Mouse (Mus musculus) kidney, embryonic 14.5 days (tissue): ENCODE measurements around the gene Toe1. TPM values are rescaled to one million over a fixed set of nuclear protein-coding genes. Genes with fewer than 3 reads are reported as not detected.

Experiments
- polyA plus RNA-seq: library from polyadenylated mRNA; unstranded; fragments of >200 nt; fragmentation: Nextera tagmentation; extraction: Ambion mirVana; gene quantifications from 2 replicates; pipeline ENCODE4 v1.2.1, GENCODE M21; 2014

Toe1 gene
- polyA plus RNA-seq, 1 experiment from 2014 or later, result 42.5 TPM

Other genes starting within 250 kb of the Toe1 start
- 44.6 and 54.8 TPM in 2 replicates for gene Gpbp1l1, start 250.0 kb downstream of the Toe1 start, polyA plus RNA-seq
- gene Ccdc17, start 211.0 kb downstream of the Toe1 start, polyA plus RNA-seq, result 2.2 and 4.5 TPM in 2 replicates
- 224 and 234 TPM in 2 replicates for gene Nasp, start 179.7 kb downstream of the Toe1 start, polyA plus RNA-seq
- 730 and 751 TPM in 2 replicates for gene Akr1a1, start 156.0 kb downstream of the Toe1 start, polyA plus RNA-seq
- 1,503 and 1,977 TPM in 2 replicates for gene Prdx1, start 122.1 kb downstream of the Toe1 start, polyA plus RNA-seq
- gene Mmachc, start 99.2 kb downstream of the Toe1 start, polyA plus RNA-seq, result 19.7 and 25.5 TPM in 2 replicates
- 36.9 and 39.6 TPM in 2 replicates for gene Ccdc163, start 99.1 kb downstream of the Toe1 start, polyA plus RNA-seq
- 4.6 and 7.4 TPM in 2 replicates for gene Tesk2, start 86.7 kb downstream of the Toe1 start, polyA plus RNA-seq
- 17.9 and 18.7 TPM in 2 replicates for gene Mutyh, start 83 bp upstream of the Toe1 start, polyA plus RNA-seq
- gene Hpdl, start 14.1 kb upstream of the Toe1 start, polyA plus RNA-seq, result 1.1 and 1.4 TPM in 2 replicates
- 1.7 and 2.1 TPM in 2 replicates for gene Zswim5, start 69.7 kb upstream of the Toe1 start, polyA plus RNA-seq
- 83.9 and 101 TPM in 2 replicates for gene Urod, start 186.8 kb upstream of the Toe1 start, polyA plus RNA-seq
- 4.5 and 7.6 TPM in 2 replicates for gene Hectd3, start 187.7 kb upstream of the Toe1 start, polyA plus RNA-seq
- 52.9 and 53.2 TPM in 2 replicates for gene Eif2b3, start 211.8 kb upstream of the Toe1 start, polyA plus RNA-seq